Comparison of ENCODE assay signal across 25 mouse cellular contexts in the genomic region with DNA sequence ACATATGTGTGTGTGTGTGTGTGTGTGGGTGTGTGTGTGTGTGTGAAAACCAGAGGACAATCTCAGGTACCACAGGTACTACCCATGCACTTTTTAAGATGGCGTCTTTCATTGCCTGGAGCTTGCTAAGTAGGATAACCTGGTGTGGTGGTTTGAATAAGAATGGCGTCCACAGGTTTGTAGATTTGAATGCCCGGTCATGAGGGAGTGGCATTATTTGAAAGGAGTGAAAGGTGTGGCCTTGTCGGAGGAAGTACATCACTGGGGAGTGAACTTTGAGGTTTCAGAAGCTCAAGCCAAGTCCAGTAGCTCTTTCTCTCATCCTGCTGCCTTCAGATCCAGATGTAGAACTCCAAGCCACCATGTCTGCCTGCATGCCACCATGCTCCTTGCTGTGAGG.
"Had no signal": no experiment of that assay in that cellular context is flagged by ENCODE, and none has a peak within 500 bp of the region (broad histone marks: within the 10 kb centered on the region; RNA-seq: fewer than 3 reads in every experiment).

No protein-coding gene starts in this region.

- DNase-seq: gastrocnemius, postnatal 14 days; gastrocnemius, postnatal 36 days; heart, adult 18-20 months; heart, postnatal 14 days; heart, postnatal 36 days; kidney, adult 11 months; kidney, adult 2 months; kidney, adult 9 months; kidney, postnatal 14 days; kidney, postnatal 36 days; layer of hippocampus, postnatal 36 days; left cerebral cortex, postnatal 4 days had no signal

- H3K27me3 ChIP-seq: heart, embryonic 13.5 days; heart, embryonic 15.5 days; hindbrain, embryonic 13.5 days; hindbrain, embryonic 15.5 days; kidney, embryonic 15.5 days; limb, embryonic 13.5 days; limb, embryonic 15.5 days had no signal

- H3K4me3 ChIP-seq: heart, embryonic 13.5 days; heart, embryonic 15.5 days; hindbrain, embryonic 13.5 days; hindbrain, embryonic 15.5 days; kidney, embryonic 15.5 days; limb, embryonic 13.5 days; limb, embryonic 15.5 days; liver, embryonic 12.5 days had no signal

- H3K36me3 ChIP-seq: heart, embryonic 13.5 days; heart, embryonic 15.5 days; hindbrain, embryonic 13.5 days; hindbrain, embryonic 15.5 days; kidney, embryonic 15.5 days; limb, embryonic 13.5 days; limb, embryonic 15.5 days; liver, embryonic 12.5 days had no signal

- H3K9me3 ChIP-seq: heart, embryonic 15.5 days; hindbrain, embryonic 13.5 days; hindbrain, embryonic 15.5 days; kidney, embryonic 15.5 days; limb, embryonic 13.5 days; limb, embryonic 15.5 days; liver, embryonic 12.5 days had no signal

- H3K4me1 ChIP-seq: hindbrain, embryonic 15.5 days; kidney, embryonic 15.5 days had no signal

- H3K27ac ChIP-seq: heart, embryonic 13.5 days; heart, embryonic 15.5 days; hindbrain, embryonic 13.5 days; hindbrain, embryonic 15.5 days; hindbrain, postnatal 0 days; kidney, embryonic 15.5 days; kidney, postnatal 0 days; limb, embryonic 13.5 days; limb, embryonic 15.5 days; liver, embryonic 12.5 days; liver, embryonic 14.5 days had no signal

- ATAC-seq: hindbrain, postnatal 0 days; intestine, embryonic 16.5 days; liver, embryonic 12.5 days had no signal

- H3K4me2 ChIP-seq: heart, embryonic 11.5 days; heart, embryonic 13.5 days; heart, embryonic 15.5 days; hindbrain, embryonic 13.5 days; hindbrain, embryonic 15.5 days; kidney, embryonic 15.5 days; limb, embryonic 13.5 days; limb, embryonic 15.5 days; liver, embryonic 12.5 days had no signal

- H3K9ac ChIP-seq: heart, embryonic 13.5 days; heart, embryonic 15.5 days; hindbrain, embryonic 13.5 days; hindbrain, embryonic 15.5 days; kidney, embryonic 15.5 days; limb, embryonic 13.5 days; limb, embryonic 15.5 days; liver, embryonic 12.5 days; liver, embryonic 14.5 days had no signal
